Comparison of ENCODE assay signal across 9 mouse cellular contexts in genomic region chr1:165235846-165236245, GRCm38 (mm10). TPM values are rescaled to one million over a fixed set of nuclear protein-coding genes. Genes with fewer than 3 reads are reported as not detected.
DNase-seq lines count a peak whose midpoint lies in the region; ATAC-seq and TF ChIP-seq lines count a peak whose summit lies in the region.
"Had no signal": no experiment of that assay in that cellular context is flagged by ENCODE, and none has a peak within 500 bp of the region (broad histone marks: within the 10 kb centered on the region; RNA-seq: fewer than 3 reads in every experiment).

No protein-coding gene starts in this region.

- peak overlapping the region; percentile 83 for H3ac ChIP-seq in C2C12 (ENCODE audit: control insufficient read depth, insufficient read length, low read depth)

- intact Hi-C loops in heart, adult 2 months (cut with DNase I) = loop anchor here (2.0 to 10.0 kb wide), 4 partner anchors 41 to 1171 kb away; partner anchors contain the start of genes Dcaf6, Mpc2, Pogk and Sft2d2
- intact Hi-C loops in gastrocnemius, postnatal 14 days (cut with DNase I; ENCODE audit: low total_unique reads) = no loop called here

- 6% methylated on average over 10 of the region's 10 CpGs for WGBS in heart, adult 2 months
- 10% methylated on average over 10 of the region's 10 CpGs for WGBS in liver, embryonic 11.5 days

- H3K79me2 ChIP-seq in heart, adult 2 months (replicated peaks; ENCODE audit: control insufficient read depth, insufficient read depth, low read length) = no peaks in the 10 kb centered on the region; the same call in 1 of the 2 replicates
- peaks cover 60% of the 10 kb centered on the region for H3K79me2 ChIP-seq in C2C12 (ENCODE audit: control insufficient read depth, insufficient read depth)

- no peaks in the 10 kb centered on the region for H3K27me3 ChIP-seq in heart, adult 2 months (ENCODE audit: control insufficient read depth, insufficient read depth, low read length)
- no peaks in the 10 kb centered on the region for H3K27me3 ChIP-seq in C2C12 (ENCODE audit: control insufficient read depth, insufficient read depth, insufficient read length)
- no peaks in the 10 kb centered on the region for H3K27me3 ChIP-seq in erythroblast, embryonic 14.5 days (ENCODE audit: control insufficient read depth)
- H3K27me3 ChIP-seq in liver, embryonic 11.5 days (replicated peaks; ENCODE audit: control insufficient read depth, insufficient read depth, low read length) = no peaks in the 10 kb centered on the region

- H3K4me2 ChIP-seq in liver, embryonic 11.5 days = peak overlapping the region; percentile 95

- peaks cover 56% of the 10 kb centered on the region for H3K79me3 ChIP-seq in C2C12 (ENCODE audit: low read depth)

- H3K4me1 ChIP-seq in heart, adult 2 months (ENCODE audit: control insufficient read depth, insufficient read depth, low read length) = peaks cover 2% of the 10 kb centered on the region; the same call in 1 of the 2 replicates
- H3K4me1 ChIP-seq in erythroblast, embryonic 14.5 days (ENCODE audit: control insufficient read depth) = peaks cover 32% of the 10 kb centered on the region
- peaks cover 9% of the 10 kb centered on the region for H3K4me1 ChIP-seq in liver, embryonic 11.5 days (replicated peaks; ENCODE audit: control insufficient read depth, insufficient read depth, low read length)

- no peak for ATAC-seq in liver, embryonic 11.5 days (replicated peaks; ENCODE audit: low FRiP score)

- no peak for TF ChIP-seq CTCF in heart, adult 2 months (IDR thresholded peaks at IDR 0.05)
- TF ChIP-seq CTCF in C2C12 (IDR thresholded peaks at IDR 0.05; ENCODE audit: control insufficient read depth, insufficient read depth, insufficient read length) = no peak

- TF ChIP-seq EP300 in heart, adult 2 months (IDR thresholded peaks at IDR 0.05; ENCODE audit: insufficient read depth, low read depth, low read length) = no peak

- H3K27ac ChIP-seq in heart, adult 2 months = peak overlapping the region; percentile 93
- H3K27ac ChIP-seq in liver, embryonic 11.5 days (ENCODE audit: low read depth, low read length) = peak overlapping the region; percentile 92; the same call in 1 of the 2 replicates

- H3K36me3 ChIP-seq in heart, adult 2 months (ENCODE audit: control insufficient read depth, insufficient read depth, low read length) = peaks cover 5% of the 10 kb centered on the region; the same call in 1 of the 2 replicates
- H3K36me3 ChIP-seq in C2C12 (ENCODE audit: control insufficient read depth, insufficient read depth) = no peaks in the 10 kb centered on the region
- H3K36me3 ChIP-seq in erythroblast, embryonic 14.5 days (ENCODE audit: control insufficient read depth) = peaks cover 4% of the 10 kb centered on the region
- H3K36me3 ChIP-seq in liver, embryonic 11.5 days (ENCODE audit: control insufficient read depth, insufficient read depth, low read length) = no peaks in the 10 kb centered on the region

- H3K9me3 ChIP-seq in erythroblast, embryonic 14.5 days (ENCODE audit: control insufficient read depth, low read length) = no peaks in the 10 kb centered on the region
- no peaks in the 10 kb centered on the region for H3K9me3 ChIP-seq in liver, embryonic 11.5 days (ENCODE audit: control insufficient read depth, low read length)

- TF ChIP-seq POLR2A in heart, adult 2 months (IDR thresholded peaks at IDR 0.05; ENCODE audit: insufficient read depth, low read depth, low read length) = no peak

- peak overlapping the region; percentile 61 for H3K9ac ChIP-seq in heart, adult 2 months (ENCODE audit: low read depth, low read length)
- H3K9ac ChIP-seq in liver, embryonic 11.5 days (ENCODE audit: low read depth, low read length) = peak overlapping the region; percentile 77

- peak overlapping the region; percentile 85 for H3K4me3 ChIP-seq in heart, adult 2 months
- H3K4me3 ChIP-seq in C2C12 (ENCODE audit: insufficient read depth, poor library complexity, severe bottlenecking) = peak overlapping the region; percentile 74
- peak overlapping the region; percentile 99 for H3K4me3 ChIP-seq in erythroblast, embryonic 14.5 days (replicated peaks)
- H3K4me3 ChIP-seq in liver, embryonic 11.5 days (ENCODE audit: low read depth, low read length) = peak overlapping the region; percentile 82

- no peak for DNase-seq in heart, adult 2 months
- no peak for DNase-seq in heart, adult 18-20 months
- DNase-seq in liver, embryonic 11.5 days (ENCODE audit: low spot score) = no peak
- DNase-seq in frontal cortex, postnatal 10 days (ENCODE audit: low spot score in 2 of 2) = no peak
- DNase-seq in kidney, adult 18-20 months = no peak
- DNase-seq in gastrocnemius, postnatal 14 days = no peak
- DNase-seq: layer of hippocampus, postnatal 36 days had no signal

TF ChIP-seq in C2C12, 6 proteins besides CTCF, POLR2A, EP300 and RAD21:
- no peak for TF ChIP-seq MYOD1 (IDR thresholded peaks at IDR 0.05; ENCODE audit: control insufficient read depth, insufficient read length, low read depth)
- no peak for TF ChIP-seq MAX (IDR thresholded peaks at IDR 0.05)
- TF ChIP-seq USF1 (IDR thresholded peaks at IDR 0.05; ENCODE audit: low read depth) = no peak
- TF ChIP-seq CEBPB (IDR thresholded peaks at IDR 0.05; ENCODE audit: low read depth) = no peak
- no peak for TF ChIP-seq MYOG (IDR thresholded peaks at IDR 0.05; ENCODE audit: control insufficient read depth, extremely low read depth, insufficient read length)
- no peak for TF ChIP-seq FOSL1 (IDR thresholded peaks at IDR 0.05; ENCODE audit: insufficient read depth, low read length, poor library complexity, severe bottlenecking)

RNA-seq across cellular contexts. Expression of gene Tiprl, which starts 0.9 kb away (rescaled TPM):
- total RNA-seq in heart, adult 2 months (2021) = 10 to 100 TPM; 36.1 to 37.2 TPM
- polyA plus RNA-seq in heart, adult 2 months (2012; rRNA removed) = 17.6 and 22.5 TPM in 2 replicates
- total RNA-seq in heart, adult 18-20 months (2021) = 10 to 100 TPM; 34.6 to 45.4 TPM
- 31.3 TPM for polyA plus RNA-seq in C2C12 (2012; fragmentation: generic; extraction: Trizol)
- 1.1 and 1.2 TPM in 2 replicates for polyA plus RNA-seq in erythroblast, embryonic 14.5 days (2012)
- 73.0 and 90.6 TPM in 2 replicates for polyA plus RNA-seq in liver, embryonic 11.5 days (2014; fragmentation: Nextera tagmentation; extraction: Ambion mirVana)
- total RNA-seq in gastrocnemius, postnatal 14 days (2021) = 10 to 100 TPM; 22.1 TPM

RNA-seq across cellular contexts. Expression of gene Sft2d2, which starts 41.6 kb away (rescaled TPM):
- 10 to 100 TPM; 14.1 to 14.9 TPM for total RNA-seq in heart, adult 2 months (2021)
- 19.7 and 33.9 TPM in 2 replicates for polyA plus RNA-seq in heart, adult 2 months (2012; rRNA removed)
- 10 to 100 TPM; 14.8 to 15.4 TPM for total RNA-seq in heart, adult 18-20 months (2021)
- polyA plus RNA-seq in C2C12 (2012; fragmentation: generic; extraction: Trizol) = 6.9 TPM
- polyA plus RNA-seq in erythroblast, embryonic 14.5 days (2012) = 0.06 and 0.13 TPM in 2 replicates
- polyA plus RNA-seq in liver, embryonic 11.5 days (2014; fragmentation: Nextera tagmentation; extraction: Ambion mirVana) = 14.0 and 14.1 TPM in 2 replicates
- total RNA-seq in gastrocnemius, postnatal 14 days (2021) = 10 to 100 TPM in 1 of 2 experiments, 1 to 10 TPM in 1; 8.9 to 10.5 TPM

RNA-seq across cellular contexts. Expression of gene Gpr161, which starts 59.7 kb away (rescaled TPM):
- total RNA-seq in heart, adult 2 months (2021) = 1 to 10 TPM; 1.4 to 1.5 TPM
- polyA plus RNA-seq in heart, adult 2 months (2012; rRNA removed) = 2.2 and 2.7 TPM in 2 replicates
- 1 to 10 TPM; 1.2 TPM for total RNA-seq in heart, adult 18-20 months (2021)
- polyA plus RNA-seq in C2C12 (2012; fragmentation: generic; extraction: Trizol) = 4.0 TPM
- 0.01 TPM in 1 of 2 replicates, not detected in the other for polyA plus RNA-seq in erythroblast, embryonic 14.5 days (2012)
- 0.48 and 0.58 TPM in 2 replicates for polyA plus RNA-seq in liver, embryonic 11.5 days (2014; fragmentation: Nextera tagmentation; extraction: Ambion mirVana)
- 1 to 10 TPM; 2.5 to 3.0 TPM for total RNA-seq in gastrocnemius, postnatal 14 days (2021)
